Mouse (Mus musculus) MEL (cell line): ENCODE results near the gene Pm20d2. TPM values are rescaled to one million over a fixed set of nuclear protein-coding genes. Genes with fewer than 3 reads are reported as not detected.

Experiments used
- DNase-seq: peaks from one replicate; pipeline ENCODE4 v3.0.0; 2011; ENCODE audit warnings: low read depth, low spot score
- H3K27ac ChIP-seq: 2 replicates; pipeline ENCODE4 v1.5.1; 2012; ENCODE audit warnings: low read depth, mild to moderate bottlenecking, control low read depth, low read length, moderate library complexity; ENCODE audit not compliant: control insufficient read depth
- H3K27me3 ChIP-seq, 2 experiments: fragments of 150-350 bp in 1 of 2; sonication (generic) in 1 of 2; 2 replicates each; pipeline ENCODE4 v1.6.1; 2012; ENCODE audit warnings: low read length in 2 of 2, mild to moderate bottlenecking in 2 of 2, improper control_type of control experiment in 1 of 2, moderate library complexity in 1 of 2; ENCODE audit not compliant: insufficient read depth in 2 of 2, control insufficient read depth in 1 of 2
- H3K36me3 ChIP-seq, 2 experiments: 2 replicates each; pipeline ENCODE4 v1.6.1; 2012 to 2014; ENCODE audit warnings: low read length in 2 of 2, improper control_type of control experiment in 1 of 2, inconsistent platforms in 1 of 2, mild to moderate bottlenecking in 1 of 2; ENCODE audit not compliant: insufficient read depth in 2 of 2, control insufficient read depth in 1 of 2
- H3K4me1 ChIP-seq, 2 experiments: fragments of 150-350 bp in 1 of 2; sonication (generic) in 1 of 2; 2 replicates each; pipeline ENCODE4 v1.6.1; 2012; ENCODE audit warnings: low read length in 2 of 2, improper control_type of control experiment in 1 of 2, mild to moderate bottlenecking in 1 of 2; ENCODE audit not compliant: insufficient read depth in 2 of 2, control insufficient read depth in 1 of 2
- H3K4me3 ChIP-seq, 2 experiments: fragments of 150-350 bp in 1 of 2; sonication (generic) in 1 of 2; 2 replicates each; pipeline ENCODE4 v1.5.1; 2012; ENCODE audit warnings: low read depth in 2 of 2, low read length in 2 of 2, mild to moderate bottlenecking in 2 of 2, moderate library complexity in 2 of 2, control low read depth in 1 of 2, improper control_type of control experiment in 1 of 2; ENCODE audit not compliant: control insufficient read depth in 1 of 2, insufficient read depth in 1 of 2
- H3K79me2 ChIP-seq: 2 replicates; pipeline ENCODE4 v1.6.1; 2012; ENCODE audit warnings: mild to moderate bottlenecking, low read length, moderate library complexity; ENCODE audit not compliant: control insufficient read depth, poor library complexity, insufficient read depth
- H3K9ac ChIP-seq: 2 replicates; pipeline ENCODE4 v1.6.1; 2012; ENCODE audit warnings: low read depth, mild to moderate bottlenecking, control low read depth, low read length, moderate library complexity; ENCODE audit not compliant: control insufficient read depth, poor library complexity, severe bottlenecking
- H3K9me3 ChIP-seq: fragments of 150-350 bp; sonication (generic); replicated peaks from 2 replicates; pipeline ENCODE4 v1.6.1; 2012; ENCODE audit warnings: mild to moderate bottlenecking, low read length, improper control_type of control experiment, moderate library complexity; ENCODE audit not compliant: insufficient read depth
- CHD1 ChIP-seq: IDR thresholded peaks from 2 replicates; pipeline ENCODE4 v1.6.1; 2012; ENCODE audit warnings: low read depth, mild to moderate bottlenecking, inconsistent platforms, low read length, improper control_type of control experiment
- CTCF ChIP-seq, 3 experiments: IDR thresholded peaks in 2 of 3; conservative IDR thresholded peaks in 1 of 3; 2 replicates each; pipeline ENCODE4 v1.5.1; 2011 to 2012; ENCODE audit warnings: low read length in 3 of 3, low read depth in 2 of 3, mild to moderate bottlenecking in 2 of 3, improper control_type of control experiment in 1 of 3, inconsistent platforms in 1 of 3, mixed read lengths in 1 of 3, moderate library complexity in 1 of 3; ENCODE audit not compliant: control insufficient read depth in 1 of 3, insufficient read depth in 1 of 3, poor library complexity in 1 of 3, severe bottlenecking in 1 of 3
- EP300 ChIP-seq, 2 experiments: IDR thresholded peaks; 2 replicates each; pipeline ENCODE4 v1.6.1; 2011; ENCODE audit warnings: improper control_type of control experiment in 2 of 2, low read length in 2 of 2, low read depth in 1 of 2, mild to moderate bottlenecking in 1 of 2
- MAFK ChIP-seq: IDR thresholded peaks from 2 replicates; pipeline ENCODE4 v1.6.1; 2011; ENCODE audit warnings: low read depth, mild to moderate bottlenecking, low read length, improper control_type of control experiment, borderline replicate concordance
- MYB ChIP-seq: IDR thresholded peaks from 2 replicates; pipeline ENCODE4 v1.6.1; 2011; ENCODE audit warnings: mild to moderate bottlenecking, low read depth, low read length, improper control_type of control experiment
- POLR2AphosphoS5 ChIP-seq: IDR thresholded peaks from 2 replicates; pipeline ENCODE4 v1.6.1; 2012; ENCODE audit warnings: low read depth, borderline replicate concordance, mild to moderate bottlenecking, inconsistent platforms, low read length, moderate library complexity, mixed read lengths
- RAD21 ChIP-seq: IDR thresholded peaks from 2 replicates; pipeline ENCODE4 v1.6.1; 2011; ENCODE audit warnings: mild to moderate bottlenecking, low read depth, low read length, improper control_type of control experiment
- RCOR1 ChIP-seq: IDR thresholded peaks from 2 replicates; pipeline ENCODE4 v1.6.1; 2012; ENCODE audit warnings: low read depth, mild to moderate bottlenecking, inconsistent platforms, low read length, improper control_type of control experiment
- SIN3A ChIP-seq: IDR thresholded peaks from 2 replicates; pipeline ENCODE4 v1.6.1; 2012; ENCODE audit warnings: low read length, improper control_type of control experiment, inconsistent platforms
- SMC3 ChIP-seq: IDR thresholded peaks from 2 replicates; pipeline ENCODE4 v1.6.1; 2011; ENCODE audit warnings: low read depth, low read length, improper control_type of control experiment
- TAL1 ChIP-seq: IDR thresholded peaks from 2 replicates; pipeline ENCODE4 v1.6.1; 2012; ENCODE audit warnings: mild to moderate bottlenecking, inconsistent platforms, low read length, moderate library complexity, mixed read lengths
- TCF12 ChIP-seq: IDR thresholded peaks from 2 replicates; pipeline ENCODE4 v1.6.1; 2014; ENCODE audit warnings: low read depth, mild to moderate bottlenecking, inconsistent platforms, low read length, improper control_type of control experiment, moderate library complexity
- USF1 ChIP-seq: IDR thresholded peaks from 2 replicates; pipeline ENCODE4 v1.6.1; 2014; ENCODE audit warnings: low read depth, mild to moderate bottlenecking, inconsistent platforms, low read length, improper control_type of control experiment, moderate library complexity
- USF2 ChIP-seq, 2 experiments: IDR thresholded peaks; 2 replicates each; pipeline ENCODE4 v1.6.1; 2011 to 2012; ENCODE audit warnings: improper control_type of control experiment in 2 of 2, low read length in 2 of 2, borderline replicate concordance in 1 of 2, inconsistent platforms in 1 of 2, low read depth in 1 of 2, mild to moderate bottlenecking in 1 of 2; ENCODE audit not compliant: insufficient read depth in 1 of 2
- ZC3H11A ChIP-seq: IDR thresholded peaks from 2 replicates; pipeline ENCODE4 v1.6.1; 2012; ENCODE audit warnings: low read depth, mild to moderate bottlenecking, inconsistent platforms, low read length, improper control_type of control experiment
- ZMIZ1 ChIP-seq: IDR thresholded peaks from 2 replicates; pipeline ENCODE4 v1.6.1; 2012; ENCODE audit warnings: low read depth, mild to moderate bottlenecking, inconsistent platforms, low read length, improper control_type of control experiment, moderate library complexity
- ZNF384 ChIP-seq: IDR thresholded peaks from 2 replicates; pipeline ENCODE4 v1.6.1; 2012; ENCODE audit warnings: low read depth, mild to moderate bottlenecking, inconsistent platforms, low read length, improper control_type of control experiment
- polyA plus RNA-seq, 2 experiments: library from polyadenylated mRNA; stranded (reverse) in 1 of 2; unstranded in 1 of 2; fragments of >175 nt in 1 of 2; fragments of >200 nt in 1 of 2; gene quantifications; 2 replicates each; pipeline versions ENCODE4 v1.2.1 to v1.2.4; 2012; ENCODE audit warnings: low replicate concordance in 2 of 2, low read depth in 1 of 2; ENCODE audit not compliant: insufficient read length in 2 of 2, insufficient read depth in 1 of 2, missing spikeins in 1 of 2
- total RNA-seq: library from RNA; depleted of rRNA; stranded (reverse); fragments of 300-350 nt; gene quantifications from 2 replicates; pipeline ENCODE4 v1.2.3, GENCODE M21; 2012

The Pm20d2 gene
- total and polyA plus RNA-seq, 3 experiments: not detected

- Histone ChIP-seq H3K27ac (no peak within 1 kb of the TSS), H3K4me3 (no peak within 1 kb of the TSS), H3K9me3 (no peaks in the 10 kb centered on the region), H3K27me3 (peaks cover 0 to under 1% of the 10 kb centered on the region in 2 experiments; a peak in 1 of 4 replicates), H3K9ac (no peak within 1 kb of the TSS), H3K79me2 (no peaks in the 10 kb centered on the region), H3K4me1 (no peaks in the 10 kb centered on the region), H3K36me3 (no peaks in the 10 kb centered on the region)
- TF ChIP-seq SMC3 (no peak), POLR2AphosphoS5 (no peak), TAL1 (no peak), ZC3H11A (no peak)
- DNase-seq: no peak
Observed at GRCm38 (mm10) chr4:33132221-33132620, 57.3 kb downstream of the Pm20d2 start, which contains the start of gene Gabrr1. Gene Gabrr1, plus strand, starts transcription at chr4:33132521.

GRCm38 (mm10) chr4:33125409-33126084 is 64.0 kb downstream of the Pm20d2 start:
- H3K9me3 ChIP-seq: no peaks in the 10 kb centered on the region
- H3K9ac ChIP-seq: no peak overlapping the region
- no peaks in the 10 kb centered on the region for H3K36me3 ChIP-seq
- no peaks in the 10 kb centered on the region for H3K79me2 ChIP-seq
- DNase-seq: no peak
- TF ChIP-seq RCOR1 (no peak), ZC3H11A (no peak), MAFK (no peak), USF1 (no peak), CHD1 (no peak), CTCF (IDR thresholded peaks at IDR 0.05 in 2 of 3, conservative IDR thresholded peaks at IDR 0.05 in 1 of 3; ENCODE audit: control insufficient read depth in 1 of 3, insufficient read depth in 1 of 3, low read depth in 2 of 3, low read length in 3 of 3, poor library complexity in 1 of 3, severe bottlenecking in 1 of 3) (no peak), ZMIZ1 (no peak), SMC3 (no peak), EP300 (IDR thresholded peaks at IDR 0.05; ENCODE audit: low read depth in 1 of 2, low read length in 2 of 2) (no peak)
- TF ChIP-seq, all 39 proteins: peak for 0
- Histone ChIP-seq H3K27me3 (no peaks in the 10 kb centered on the region), H3K27ac (no peak overlapping the region), H3K4me3 (no peak overlapping the region), H3K4me1 (no peaks in the 10 kb centered on the region)

GRCm38 (mm10) chr4:33124493-33124892 is 65.0 kb downstream of the Pm20d2 start:
- Histone ChIP-seq H3K36me3 (no peaks in the 10 kb centered on the region), H3K9ac (no peak overlapping the region), H3K9me3 (no peaks in the 10 kb centered on the region), H3K79me2 (no peaks in the 10 kb centered on the region), H3K27ac (no peak overlapping the region), H3K4me3 (no peak overlapping the region), H3K4me1 (no peaks in the 10 kb centered on the region), H3K27me3 (no peaks in the 10 kb centered on the region)
- peak; percentile 32 for DNase-seq
- peak; percentile 20 to 44 (median 39); a peak in 3 of 6 replicates for TF ChIP-seq CTCF (IDR thresholded peaks at IDR 0.05 in 2 of 3, conservative IDR thresholded peaks at IDR 0.05 in 1 of 3; ENCODE audit: control insufficient read depth in 1 of 3, insufficient read depth in 1 of 3, low read depth in 2 of 3, low read length in 3 of 3, poor library complexity in 1 of 3, severe bottlenecking in 1 of 3)
- peak; percentile 47 for TF ChIP-seq SMC3
- no peak for TF ChIP-seq SIN3A
- TF ChIP-seq ZNF384: no peak
- peak; percentile 33 for TF ChIP-seq RAD21
- no peak for TF ChIP-seq USF2 (IDR thresholded peaks at IDR 0.05; ENCODE audit: borderline replicate concordance in 1 of 2, insufficient read depth in 1 of 2, low read depth in 1 of 2, low read length in 2 of 2)
- TF ChIP-seq MYB: no peak
- no peak for TF ChIP-seq TCF12
- no peak for TF ChIP-seq USF1
